Mouse (Mus musculus) lung, postnatal 0 days (tissue): Measurements from ENCODE around the gene Vps18.

ENCODE experiments used
- CTCF ChIP-seq: IDR thresholded peaks from 2 replicates; pipeline ENCODE4 v1.5.1; 2016; ENCODE audit warnings: antibody characterized with exemption, mild to moderate bottlenecking
- EP300 ChIP-seq: IDR thresholded peaks from 2 replicates; pipeline ENCODE4 v1.6.1; 2016; ENCODE audit warnings: antibody characterized with exemption, mild to moderate bottlenecking, control low read depth

DNA sequence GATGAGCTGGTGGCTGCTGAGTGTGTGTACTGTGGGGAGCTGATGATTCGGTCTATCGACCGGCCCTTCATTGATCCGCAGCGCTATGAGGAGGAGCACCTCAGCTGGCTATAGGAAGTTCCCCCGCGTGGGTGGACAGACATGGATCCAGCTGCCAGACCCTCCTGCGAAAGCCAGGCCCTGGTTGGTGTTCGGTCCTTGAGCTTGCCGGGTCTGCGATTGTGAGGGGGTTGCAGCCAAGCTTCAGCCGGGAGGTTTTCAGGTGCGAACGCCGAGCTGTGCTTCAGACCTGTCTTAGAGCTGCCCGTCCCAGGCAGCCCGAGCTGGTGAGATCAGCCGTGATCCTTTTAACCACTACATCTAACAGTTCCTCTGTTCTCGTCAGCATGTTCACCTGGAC, 9.0 kb downstream of the Vps18 start:
- TF ChIP-seq CTCF (no peak), EP300 (no peak)
